Mouse (Mus musculus): ENCODE data around the gene Arhgap4. TPM values are rescaled to one million over a fixed set of nuclear protein-coding genes. Genes with fewer than 3 reads are reported as not detected.

The Arhgap4 gene
- polyA plus RNA-seq, 1 experiment from 2014 or later: 2.0 TPM

DNA sequence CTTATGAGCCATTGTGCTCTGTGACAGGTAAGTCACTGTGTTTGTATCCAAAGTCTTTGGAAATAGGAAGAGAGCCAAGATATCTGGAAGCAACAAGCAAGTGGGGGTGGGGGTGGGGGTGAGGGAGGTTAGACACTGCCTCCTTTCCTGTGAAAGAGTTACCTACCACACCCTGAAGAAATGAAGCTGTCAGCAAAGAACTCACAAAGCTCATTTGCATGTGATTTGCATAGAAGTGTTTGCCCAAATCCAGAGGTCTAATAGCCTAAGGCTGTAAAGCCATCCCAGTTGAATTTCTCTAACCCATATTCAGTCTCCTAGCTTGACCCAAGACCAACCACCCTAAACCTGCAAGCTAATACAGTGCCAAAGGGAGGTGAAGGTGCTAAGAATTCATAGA, 11.2 kb downstream of the Arhgap4 start:
- Histone ChIP-seq H3K27me3 (ENCODE audit: poor library complexity, severe bottlenecking) (peaks cover 12% of the 10 kb centered on the region; the same call in 1 of the 2 replicates), H3K36me3 (replicated peaks) (no peaks in the 10 kb centered on the region), H3K9me3 (no peaks in the 10 kb centered on the region), H3K4me3 (peak overlapping the region; percentile 41; the same call in 1 of the 2 replicates), H3K27ac (no peak overlapping the region), H3K4me1 (peaks cover 10% of the 10 kb centered on the region)
- DNase-seq (ENCODE audit: extremely low spot score, low spot score): no peak

DNA sequence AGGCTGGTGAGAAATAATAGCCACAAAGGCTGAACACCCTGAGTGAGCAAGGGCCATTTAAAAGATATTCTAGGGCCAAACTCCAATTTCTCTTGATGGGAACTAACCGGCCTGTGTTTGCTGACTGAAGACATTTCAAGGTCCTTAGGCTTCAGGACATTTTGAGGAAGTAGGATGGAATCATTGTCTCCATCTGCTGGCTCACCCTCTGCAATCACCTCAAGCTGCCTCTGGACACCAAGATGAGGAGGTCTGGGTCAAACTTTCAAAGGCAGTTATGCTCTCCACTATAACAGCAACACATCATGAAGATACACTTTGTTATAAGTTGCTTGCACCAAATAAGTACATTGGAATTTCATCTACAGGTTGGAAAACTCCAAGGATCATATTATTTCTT, 11.6 kb downstream of the Arhgap4 start:
- DNase-seq (ENCODE audit: extremely low spot score, low spot score): no peak
- peaks cover 12% of the 10 kb centered on the region; the same call in 1 of the 2 replicates for H3K27me3 ChIP-seq (ENCODE audit: poor library complexity, severe bottlenecking)
- no peaks in the 10 kb centered on the region for H3K9me3 ChIP-seq
- H3K4me1 ChIP-seq: peaks cover 8% of the 10 kb centered on the region
- 82% methylated on average over 1 of the region's 1 CpGs for whole genome bisulfite sequencing
- no peaks in the 10 kb centered on the region for H3K36me3 ChIP-seq (replicated peaks)
- no peak overlapping the region for H3K27ac ChIP-seq
- no peak overlapping the region for H3K4me3 ChIP-seq

GRCm38 (mm10) chrX:73897959-73898358, 23.7 kb downstream of the Arhgap4 start:
- 83% methylated on average over 3 of the region's 3 CpGs for WGBS
- no peaks in the 10 kb centered on the region for H3K36me3 ChIP-seq (replicated peaks)
- no peaks in the 10 kb centered on the region for H3K9me3 ChIP-seq
- DNase-seq (ENCODE audit: extremely low spot score, low spot score): no peak
- no peak overlapping the region for H3K4me3 ChIP-seq
- H3K4me1 ChIP-seq: no peaks in the 10 kb centered on the region
- H3K27me3 ChIP-seq (ENCODE audit: poor library complexity, severe bottlenecking): peaks cover 12% of the 10 kb centered on the region; the same call in 1 of the 2 replicates
- H3K27ac ChIP-seq: no peak overlapping the region

- Histone ChIP-seq H3K4me3 (no peak within 1 kb of the TSS), H3K36me3 (replicated peaks) (no peaks in the 10 kb centered on the region), H3K27me3 (ENCODE audit: poor library complexity, severe bottlenecking) (peaks cover 9% of the 10 kb centered on the region; the same call in 1 of the 2 replicates), H3K4me1 (no peaks in the 10 kb centered on the region), H3K9me3 (no peaks in the 10 kb centered on the region), H3K27ac (no peak within 1 kb of the TSS)
- peak; percentile 30 for DNase-seq (ENCODE audit: extremely low spot score, low spot score)
- 29% methylated on average over 2 of the region's 2 CpGs for WGBS
Measured at GRCm38 (mm10) chrX:73895719-73896118, 26.0 kb downstream of the Arhgap4 start, which contains the start of gene L1cam. Gene L1cam (minus strand): TSS chrX:73896105.

DNA sequence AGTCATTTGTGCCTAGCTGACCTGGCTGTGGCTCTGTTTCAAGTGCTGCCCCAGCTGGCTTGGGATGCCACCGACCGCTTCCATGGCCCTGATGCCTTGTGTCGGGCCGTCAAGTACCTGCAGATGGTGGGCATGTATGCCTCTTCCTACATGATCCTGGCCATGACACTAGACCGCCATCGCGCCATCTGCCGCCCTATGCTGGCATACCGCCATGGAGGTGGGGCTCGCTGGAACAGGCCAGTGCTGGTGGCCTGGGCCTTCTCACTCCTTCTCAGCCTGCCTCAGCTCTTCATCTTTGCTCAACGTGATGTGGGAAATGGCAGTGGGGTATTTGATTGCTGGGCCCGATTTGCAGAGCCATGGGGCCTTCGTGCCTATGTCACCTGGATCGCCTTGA, 28.8 kb downstream of the Arhgap4 start:
- no peaks in the 10 kb centered on the region for H3K36me3 ChIP-seq (replicated peaks)
- no peaks in the 10 kb centered on the region; the same call in 1 of the 2 replicates for H3K27me3 ChIP-seq (ENCODE audit: poor library complexity, severe bottlenecking)
- DNase-seq (ENCODE audit: extremely low spot score, low spot score): no peak
- no peaks in the 10 kb centered on the region for H3K9me3 ChIP-seq
- H3K4me1 ChIP-seq: no peaks in the 10 kb centered on the region
- no peak overlapping the region for H3K4me3 ChIP-seq
- no peak overlapping the region for H3K27ac ChIP-seq
- 95% methylated on average over 14 of the region's 14 CpGs for WGBS

GRCm38 (mm10) chrX:73891551-73892152, 30.0 kb downstream of the Arhgap4 start, which contains the start of gene Avpr2:
Gene Avpr2 (plus strand): TSS chrX:73892102.
- H3K27ac ChIP-seq: no peak within 1 kb of the TSS
- no peaks in the 10 kb centered on the region; the same call in 1 of the 2 replicates for H3K27me3 ChIP-seq (ENCODE audit: poor library complexity, severe bottlenecking)
- no peaks in the 10 kb centered on the region for H3K9me3 ChIP-seq
- H3K4me1 ChIP-seq: no peaks in the 10 kb centered on the region
- no peak for DNase-seq (ENCODE audit: extremely low spot score, low spot score)
- no peak within 1 kb of the TSS for H3K4me3 ChIP-seq
- 63% methylated on average over 6 of the region's 6 CpGs for WGBS
- H3K36me3 ChIP-seq (replicated peaks): no peaks in the 10 kb centered on the region

- Histone ChIP-seq H3K4me1 (peaks cover 19% of the 10 kb centered on the region), H3K27ac (no peak overlapping the region), H3K36me3 (replicated peaks) (no peaks in the 10 kb centered on the region), H3K4me3 (peak overlapping the region; percentile 55; the same call in 1 of the 2 replicates), H3K27me3 (ENCODE audit: poor library complexity, severe bottlenecking) (peaks cover 55% of the 10 kb centered on the region), H3K9me3 (no peaks in the 10 kb centered on the region)
- no peak for DNase-seq (ENCODE audit: extremely low spot score, low spot score)
- WGBS: 13% methylated on average over 6 of the region's 6 CpGs
Measured at GRCm38 (mm10) chrX:73881463-73881862, 40.2 kb downstream of the Arhgap4 start.

DNA sequence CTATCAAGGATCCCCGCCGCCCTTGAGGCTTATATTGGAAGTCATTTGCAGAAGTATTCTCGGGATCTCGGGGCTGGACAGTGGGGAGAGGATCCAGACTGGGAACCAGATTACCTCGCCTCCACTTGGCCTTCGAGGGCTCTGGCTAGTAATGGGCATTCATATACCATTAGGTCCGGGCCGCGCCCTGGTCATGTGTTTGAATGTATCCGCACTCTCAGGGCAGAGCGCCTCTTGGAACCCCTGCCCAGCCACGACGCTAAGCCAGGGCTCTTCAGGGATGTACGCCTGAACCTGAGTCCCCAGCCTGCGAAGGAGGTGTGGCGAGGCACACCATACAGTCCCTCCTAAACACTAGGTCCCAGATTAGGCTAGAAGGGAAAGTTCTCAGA, 40.6 kb downstream of the Arhgap4 start:
- DNase-seq (ENCODE audit: extremely low spot score, low spot score): no peak
- no peaks in the 10 kb centered on the region for H3K36me3 ChIP-seq (replicated peaks)
- H3K4me1 ChIP-seq: peaks cover 19% of the 10 kb centered on the region
- H3K27me3 ChIP-seq (ENCODE audit: poor library complexity, severe bottlenecking): peaks cover 58% of the 10 kb centered on the region
- H3K27ac ChIP-seq: 0 out of 2 replicates have a peak overlapping the region, but pooled peaks have one; percentile 40
- H3K9me3 ChIP-seq: no peaks in the 10 kb centered on the region
- peak overlapping the region; percentile 55 for H3K4me3 ChIP-seq
- WGBS: 15% methylated on average over 16 of the region's 16 CpGs

DNA sequence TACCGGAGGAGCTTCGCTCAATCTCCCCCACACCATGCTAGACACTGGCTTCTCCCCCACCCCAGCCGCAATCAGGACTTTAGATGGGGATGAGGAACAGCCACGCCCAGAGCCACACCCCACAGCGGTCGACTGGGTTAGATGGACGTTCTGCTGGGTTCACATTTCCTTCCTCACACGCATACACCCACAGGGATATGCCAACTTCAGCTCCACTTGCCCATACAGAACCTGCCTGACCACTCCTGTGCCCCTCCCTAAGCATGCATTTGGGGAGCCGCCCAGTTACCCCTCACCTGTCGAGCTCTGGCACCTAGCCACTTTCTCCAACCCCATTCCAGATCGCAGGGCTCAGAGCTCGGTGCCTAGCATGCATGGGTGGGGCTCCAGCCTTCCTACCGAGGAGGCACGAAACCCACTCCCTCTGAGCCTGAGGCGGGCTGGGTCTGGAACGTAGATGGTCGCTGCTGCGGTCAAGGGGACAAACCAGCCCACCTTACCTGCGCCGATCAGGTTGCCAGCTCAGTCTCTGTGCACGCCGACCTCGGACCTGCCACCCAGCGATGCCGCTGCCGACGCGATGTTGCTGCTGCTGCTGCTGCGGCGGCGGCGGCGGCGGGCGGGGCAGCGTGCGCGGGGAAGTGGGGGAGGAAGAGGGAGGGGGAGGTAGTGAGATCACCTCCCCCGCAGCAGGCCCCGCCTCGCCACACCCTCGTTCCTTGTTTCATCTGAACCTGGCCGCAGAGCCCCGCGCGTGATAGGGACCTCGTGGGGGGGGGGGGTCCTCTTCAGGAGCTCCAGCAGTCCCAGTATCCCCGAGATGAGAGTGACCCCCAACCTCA, 41.3 kb downstream of the Arhgap4 start:
- no peaks in the 10 kb centered on the region for H3K9me3 ChIP-seq
- H3K27me3 ChIP-seq (ENCODE audit: poor library complexity, severe bottlenecking): peaks cover 64% of the 10 kb centered on the region
- peak overlapping the region; percentile 55 for H3K4me3 ChIP-seq
- peak; percentile 24 for DNase-seq (ENCODE audit: extremely low spot score, low spot score)
- WGBS: 27% methylated on average over 46 of the region's 48 CpGs
- H3K4me1 ChIP-seq: peaks cover 19% of the 10 kb centered on the region
- H3K27ac ChIP-seq: 0 out of 2 replicates have a peak overlapping the region, but pooled peaks have one; percentile 40
- no peaks in the 10 kb centered on the region for H3K36me3 ChIP-seq (replicated peaks)

GRCm38 (mm10) chrX:73877014-73877413, 44.7 kb downstream of the Arhgap4 start:
- DNase-seq (ENCODE audit: extremely low spot score, low spot score): no peak
- whole genome bisulfite sequencing: 80% methylated on average over 1 of the region's 1 CpGs

GRCm38 (mm10) chrX:73875881-73876280, 45.8 kb downstream of the Arhgap4 start:
- Histone ChIP-seq H3K9me3 (no peaks in the 10 kb centered on the region), H3K4me1 (peaks cover 10% of the 10 kb centered on the region)
- WGBS: 66% methylated on average over 2 of the region's 2 CpGs

More at GRCm38 (mm10) chrX:73877014-73877413, 44.7 kb downstream of the Arhgap4 start:
- Histone ChIP-seq H3K9me3 (no peaks in the 10 kb centered on the region), H3K4me1 (peaks cover 19% of the 10 kb centered on the region), H3K4me3 (no peak overlapping the region), H3K27me3 (ENCODE audit: poor library complexity, severe bottlenecking) (peaks cover 67% of the 10 kb centered on the region), H3K27ac (no peak overlapping the region), H3K36me3 (replicated peaks) (no peaks in the 10 kb centered on the region)

DNA sequence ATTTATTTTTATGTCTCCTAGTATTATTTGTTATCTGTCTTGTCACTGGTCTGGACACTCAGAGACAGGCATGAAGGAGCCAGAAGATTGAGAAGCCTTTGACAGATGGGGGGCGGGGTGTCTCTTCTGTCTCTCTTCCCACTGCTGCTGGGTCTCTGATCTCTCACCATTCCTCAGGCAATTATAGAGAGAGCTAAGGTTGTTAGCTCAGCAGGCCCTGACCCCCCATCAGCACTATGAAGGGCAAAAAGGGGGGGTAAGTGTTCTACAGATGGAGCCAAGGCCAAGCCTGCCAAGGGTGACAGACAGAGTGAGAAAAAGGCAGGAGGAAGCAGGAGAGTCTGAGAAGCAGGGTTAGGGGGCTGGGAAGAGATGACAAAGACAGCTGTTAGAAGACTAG, 49.7 kb downstream of the Arhgap4 start:
- H3K27me3 ChIP-seq (ENCODE audit: poor library complexity, severe bottlenecking): peaks cover 26% of the 10 kb centered on the region
- WGBS: 72% methylated on average over 1 of the region's 1 CpGs
- no peak overlapping the region for H3K4me3 ChIP-seq
- no peaks in the 10 kb centered on the region for H3K36me3 ChIP-seq (replicated peaks)
- no peak overlapping the region for H3K27ac ChIP-seq
- H3K9me3 ChIP-seq: no peaks in the 10 kb centered on the region
- DNase-seq (ENCODE audit: extremely low spot score, low spot score): no peak
- H3K4me1 ChIP-seq: peaks cover 10% of the 10 kb centered on the region

More at GRCm38 (mm10) chrX:73875881-73876280, 45.8 kb downstream of the Arhgap4 start:
- no peak for DNase-seq (ENCODE audit: extremely low spot score, low spot score)
- Histone ChIP-seq H3K27ac (no peak overlapping the region), H3K4me3 (no peak overlapping the region), H3K36me3 (replicated peaks) (no peaks in the 10 kb centered on the region), H3K27me3 (ENCODE audit: poor library complexity, severe bottlenecking) (peaks cover 56% of the 10 kb centered on the region)

- H3K9me3 ChIP-seq: no peaks in the 10 kb centered on the region
- no peak overlapping the region for H3K4me3 ChIP-seq
- DNase-seq (ENCODE audit: extremely low spot score, low spot score): no peak
- peaks cover 21% of the 10 kb centered on the region for H3K27me3 ChIP-seq (ENCODE audit: poor library complexity, severe bottlenecking)
- H3K4me1 ChIP-seq: peaks cover 15% of the 10 kb centered on the region
- H3K27ac ChIP-seq: no peak overlapping the region
- no peaks in the 10 kb centered on the region for H3K36me3 ChIP-seq (replicated peaks)
Measured at GRCm38 (mm10) chrX:73871474-73871873, 50.2 kb downstream of the Arhgap4 start.

All from forebrain, embryonic 10.5 days (tissue).